Mouse (Mus musculus): ENCODE measurements around the gene Arhgef28. TPM values are rescaled to one million over a fixed set of nuclear protein-coding genes. Genes with fewer than 3 reads are reported as not detected.
A peak's percentile ranks its signal among the peaks of the same experiment; 100 is the strongest.

Gene Arhgef28
- total and polyA plus RNA-seq, 2 experiments from 2014 or later = 33.9 to 38.7 TPM

DNA sequence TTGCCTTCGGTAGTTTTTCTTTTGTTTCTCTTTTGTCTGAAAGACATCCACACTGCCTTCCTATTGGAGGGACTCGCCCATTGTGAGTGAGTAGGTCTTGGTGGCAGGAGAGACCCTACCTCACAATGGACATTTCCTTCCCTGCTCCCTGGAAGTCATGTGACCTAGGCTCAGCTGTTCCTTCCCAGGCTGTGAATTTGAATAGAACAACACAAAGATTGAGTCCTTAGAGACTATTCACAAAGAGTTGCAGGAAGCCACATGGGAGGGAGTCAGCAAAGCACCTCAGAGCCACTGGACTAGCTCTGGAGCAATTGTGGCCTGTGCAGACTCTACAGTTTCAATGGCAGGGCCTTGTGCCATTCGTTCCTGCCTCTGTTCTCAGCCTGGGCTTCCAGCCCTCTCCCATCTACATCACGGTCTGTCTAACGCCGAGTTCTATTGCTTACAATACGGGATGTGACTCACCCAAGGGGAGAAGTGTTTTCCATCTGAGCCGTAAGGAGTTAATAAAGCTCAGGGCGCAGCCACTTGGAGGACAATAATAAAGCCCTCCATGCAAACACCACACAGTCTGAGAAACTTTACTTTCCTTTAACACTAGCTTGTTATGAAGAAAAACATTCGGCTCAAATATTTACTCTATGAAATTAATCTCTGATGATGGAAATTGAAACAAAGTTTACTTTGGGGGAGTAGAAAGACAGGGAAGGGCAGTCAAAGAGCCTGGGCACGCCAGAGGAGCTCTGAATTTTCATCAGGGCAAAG lies 85.7 kb downstream of the Arhgef28 start:
- Histone ChIP-seq H3K27me3 (ENCODE audit: insufficient read depth, low read length) (no peaks in the 10 kb centered on the region), H3K4me3 (ENCODE audit: low read depth, low read length) (no peak overlapping the region), H3K9me3 (ENCODE audit: low read length) (no peaks in the 10 kb centered on the region), H3K4me1 (ENCODE audit: insufficient read depth) (no peaks in the 10 kb centered on the region), H3K36me3 (ENCODE audit: insufficient read depth) (no peaks in the 10 kb centered on the region), H3K9ac (no peak overlapping the region), H3K4me2 (ENCODE audit: low read depth) (no peak overlapping the region), H3K27ac (ENCODE audit: low read depth, low read length) (no peak overlapping the region)
- TF ChIP-seq CTCF (IDR thresholded peaks at IDR 0.05; ENCODE audit: low read depth) = no peak
- DNase-seq (no peak), ATAC-seq (no peak)
- WGBS = 69% methylated on average over 11 of the region's 11 CpGs

- WGBS = 53% methylated on average over 4 of the region's 4 CpGs
- H3K9ac ChIP-seq = no peak overlapping the region
- H3K4me1 ChIP-seq (ENCODE audit: insufficient read depth) = no peaks in the 10 kb centered on the region
- DNase-seq (no peak), ATAC-seq (no peak)
- no peak overlapping the region for H3K4me2 ChIP-seq (ENCODE audit: low read depth)
- no peaks in the 10 kb centered on the region for H3K27me3 ChIP-seq (ENCODE audit: insufficient read depth, low read length)
- no peaks in the 10 kb centered on the region for H3K9me3 ChIP-seq (ENCODE audit: low read length)
- no peak for TF ChIP-seq CTCF (IDR thresholded peaks at IDR 0.05; ENCODE audit: low read depth)
- no peaks in the 10 kb centered on the region for H3K36me3 ChIP-seq (ENCODE audit: insufficient read depth)
- no peak overlapping the region for H3K27ac ChIP-seq (ENCODE audit: low read depth, low read length)
- H3K4me3 ChIP-seq (ENCODE audit: low read depth, low read length) = no peak overlapping the region
These were observed 87.9 kb downstream of the Arhgef28 start for GRCm38 (mm10) chr13:98118291-98118690.

- Histone ChIP-seq H3K4me3 (ENCODE audit: low read depth, low read length) (no peak overlapping the region), H3K27ac (ENCODE audit: low read depth, low read length) (no peak overlapping the region), H3K4me1 (ENCODE audit: insufficient read depth) (no peaks in the 10 kb centered on the region), H3K9me3 (ENCODE audit: low read length) (no peaks in the 10 kb centered on the region), H3K27me3 (ENCODE audit: insufficient read depth, low read length) (no peaks in the 10 kb centered on the region), H3K4me2 (ENCODE audit: low read depth) (no peak overlapping the region), H3K36me3 (ENCODE audit: insufficient read depth) (no peaks in the 10 kb centered on the region), H3K9ac (no peak overlapping the region)
- no peak for TF ChIP-seq CTCF (IDR thresholded peaks at IDR 0.05; ENCODE audit: low read depth)
- ATAC-seq = peak; percentile 27; the same call in 1 of the 2 replicates
- WGBS = 29% methylated on average over 7 of the region's 7 CpGs
- no peak for DNase-seq
These were observed 88.5 kb downstream of the Arhgef28 start for GRCm38 (mm10) chr13:98117566-98118254.

DNA sequence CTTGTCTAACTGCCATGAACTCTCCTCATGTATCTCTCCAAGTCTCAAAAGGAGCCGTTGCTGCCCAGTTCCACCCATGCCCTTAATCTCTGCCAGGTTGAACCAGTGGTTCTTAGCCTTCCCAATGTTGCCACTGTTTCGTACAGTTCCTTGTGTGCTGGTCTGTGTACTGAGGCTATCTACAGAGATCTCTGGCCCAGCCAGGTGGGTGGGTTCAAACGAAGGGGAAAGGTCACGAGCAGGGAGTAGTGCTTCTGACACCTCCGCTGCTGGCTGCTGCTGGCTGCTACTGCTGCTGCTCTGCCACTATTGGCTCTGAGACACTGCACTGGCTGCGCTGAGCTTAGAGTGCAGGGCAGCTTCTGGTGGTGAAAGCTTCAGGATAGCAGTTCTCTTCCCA lies 90.6 kb downstream of the Arhgef28 start:
- no peaks in the 10 kb centered on the region for H3K4me1 ChIP-seq (ENCODE audit: insufficient read depth)
- no peaks in the 10 kb centered on the region for H3K9me3 ChIP-seq (ENCODE audit: low read length)
- TF ChIP-seq CTCF (IDR thresholded peaks at IDR 0.05; ENCODE audit: low read depth) = no peak
- DNase-seq (no peak), ATAC-seq (no peak)
- H3K36me3 ChIP-seq (ENCODE audit: insufficient read depth) = no peaks in the 10 kb centered on the region
- H3K27ac ChIP-seq (ENCODE audit: low read depth, low read length) = no peak overlapping the region
- 84% methylated on average over 6 of the region's 6 CpGs for WGBS
- H3K4me3 ChIP-seq (ENCODE audit: low read depth, low read length) = no peak overlapping the region
- H3K27me3 ChIP-seq (ENCODE audit: insufficient read depth, low read length) = no peaks in the 10 kb centered on the region
- H3K4me2 ChIP-seq (ENCODE audit: low read depth) = no peak overlapping the region
- H3K9ac ChIP-seq = no peak overlapping the region

DNA sequence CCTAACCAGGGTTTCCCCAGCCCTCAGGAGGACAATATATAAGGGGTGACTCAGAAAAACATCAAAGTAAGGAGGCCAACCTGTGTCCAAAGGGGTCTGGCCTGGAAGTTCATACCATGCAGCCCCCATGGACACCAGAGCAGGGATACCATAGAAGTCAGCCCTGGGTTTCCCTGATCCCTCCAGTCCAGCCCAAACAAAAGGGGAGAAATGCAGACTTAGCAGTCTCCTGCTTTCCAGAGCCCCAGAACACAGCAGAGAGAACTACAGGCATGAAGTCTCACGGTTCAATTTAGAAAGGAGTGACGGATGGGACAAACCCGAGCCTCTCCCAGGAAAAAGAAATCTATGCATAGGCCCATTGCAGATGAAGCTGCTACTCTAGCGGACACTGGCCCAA lies 91.2 kb downstream of the Arhgef28 start:
- ATAC-seq = no peak
- Histone ChIP-seq H3K4me1 (ENCODE audit: insufficient read depth) (no peaks in the 10 kb centered on the region), H3K27ac (ENCODE audit: low read depth, low read length) (no peak overlapping the region), H3K27me3 (ENCODE audit: insufficient read depth, low read length) (no peaks in the 10 kb centered on the region), H3K4me2 (ENCODE audit: low read depth) (no peak overlapping the region), H3K36me3 (ENCODE audit: insufficient read depth) (no peaks in the 10 kb centered on the region), H3K9ac (no peak overlapping the region), H3K9me3 (ENCODE audit: low read length) (no peaks in the 10 kb centered on the region), H3K4me3 (ENCODE audit: low read depth, low read length) (no peak overlapping the region)
- TF ChIP-seq CTCF (IDR thresholded peaks at IDR 0.05; ENCODE audit: low read depth) = no peak
- WGBS = 89% methylated on average over 4 of the region's 4 CpGs
- no peak for DNase-seq

DNA sequence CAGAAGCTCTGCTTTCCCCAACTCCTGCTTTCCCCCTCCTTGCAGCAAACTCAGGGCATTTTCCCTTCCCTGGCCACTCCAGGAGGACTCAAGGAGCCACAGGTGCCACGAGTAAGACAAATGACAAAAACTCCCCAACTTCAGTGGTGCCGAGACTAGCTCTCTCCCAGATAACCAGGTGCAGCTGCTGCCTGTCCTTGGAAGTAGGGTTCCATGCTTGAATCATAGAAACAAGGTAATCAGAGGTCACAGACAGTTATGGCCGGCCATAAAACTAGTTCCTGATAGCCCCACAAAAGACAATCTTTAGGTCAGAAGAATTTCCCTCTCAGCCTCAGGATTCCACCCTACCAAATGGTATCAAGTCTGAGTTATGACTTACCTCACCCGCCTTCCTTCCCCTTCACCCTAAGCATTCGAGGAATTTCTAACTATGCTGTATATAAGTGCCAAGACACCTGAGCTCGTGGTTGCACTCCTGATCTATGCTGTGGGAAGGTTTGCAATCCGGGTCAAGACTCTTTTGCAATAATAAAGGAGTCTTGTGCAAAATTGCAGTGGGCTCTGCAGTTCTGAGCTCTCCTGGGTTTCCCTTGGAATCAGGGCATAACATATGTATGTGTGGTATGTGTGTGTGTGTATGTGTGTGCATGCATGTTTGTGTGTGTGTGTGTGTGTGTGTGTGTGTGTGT lies 93.3 kb downstream of the Arhgef28 start:
- no peak overlapping the region for H3K4me2 ChIP-seq (ENCODE audit: low read depth)
- no peak for DNase-seq
- H3K4me3 ChIP-seq (ENCODE audit: low read depth, low read length) = no peak overlapping the region
- no peak overlapping the region for H3K9ac ChIP-seq
- H3K27ac ChIP-seq (ENCODE audit: low read depth, low read length) = no peak overlapping the region
- no peak for ATAC-seq
- H3K36me3 ChIP-seq (ENCODE audit: insufficient read depth) = no peaks in the 10 kb centered on the region
- no peaks in the 10 kb centered on the region for H3K4me1 ChIP-seq (ENCODE audit: insufficient read depth)
- H3K9me3 ChIP-seq (ENCODE audit: low read length) = no peaks in the 10 kb centered on the region
- 82% methylated on average over 7 of the region's 7 CpGs for WGBS
- TF ChIP-seq CTCF (IDR thresholded peaks at IDR 0.05; ENCODE audit: low read depth) = no peak
- no peaks in the 10 kb centered on the region for H3K27me3 ChIP-seq (ENCODE audit: insufficient read depth, low read length)

DNA sequence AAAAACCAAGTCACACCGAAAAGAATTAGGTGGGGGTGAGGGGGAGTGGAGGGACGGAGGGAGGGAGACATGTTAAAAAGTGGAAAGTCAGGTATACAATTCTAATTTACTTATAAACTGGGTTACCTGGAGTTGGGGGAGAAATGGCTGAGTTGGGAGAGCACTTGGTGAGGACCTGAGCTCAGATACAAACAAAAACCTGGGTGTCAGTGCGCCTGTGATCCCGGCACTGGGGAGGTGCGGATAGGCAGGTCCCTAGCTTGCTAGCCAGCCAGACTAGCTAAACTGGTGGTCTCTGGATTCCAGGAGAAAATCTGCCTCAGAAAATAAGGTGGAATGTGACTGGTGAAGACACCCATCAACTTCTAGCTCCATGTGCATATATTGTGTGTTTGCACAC lies 94.7 kb downstream of the Arhgef28 start:
- Histone ChIP-seq H3K4me2 (ENCODE audit: low read depth) (no peak overlapping the region), H3K27ac (ENCODE audit: low read depth, low read length) (no peak overlapping the region), H3K9ac (no peak overlapping the region), H3K36me3 (ENCODE audit: insufficient read depth) (no peaks in the 10 kb centered on the region), H3K27me3 (ENCODE audit: insufficient read depth, low read length) (no peaks in the 10 kb centered on the region), H3K4me3 (ENCODE audit: low read depth, low read length) (no peak overlapping the region), H3K9me3 (ENCODE audit: low read length) (no peaks in the 10 kb centered on the region), H3K4me1 (ENCODE audit: insufficient read depth) (no peaks in the 10 kb centered on the region)
- WGBS = 85% methylated on average over 5 of the region's 5 CpGs
- DNase-seq (no peak), ATAC-seq (no peak)
- TF ChIP-seq CTCF (IDR thresholded peaks at IDR 0.05; ENCODE audit: low read depth) = no peak

Measured in forebrain, postnatal 0 days (tissue).